Mouse (Mus musculus) CH12.LX (cell line): ENCODE results near the gene Tubgcp6.

Experiments
- POLR2A ChIP-seq: IDR thresholded peaks from 2 replicates; pipeline ENCODE4 v1.6.1; 2011; ENCODE audit warnings: low read depth, mild to moderate bottlenecking, improper control_type of control experiment, low read length
- TCF12 ChIP-seq: IDR thresholded peaks from 2 replicates; pipeline ENCODE4 v1.6.1; 2014; ENCODE audit warnings: low read depth, mild to moderate bottlenecking, inconsistent platforms, low read length, improper control_type of control experiment

DNA sequence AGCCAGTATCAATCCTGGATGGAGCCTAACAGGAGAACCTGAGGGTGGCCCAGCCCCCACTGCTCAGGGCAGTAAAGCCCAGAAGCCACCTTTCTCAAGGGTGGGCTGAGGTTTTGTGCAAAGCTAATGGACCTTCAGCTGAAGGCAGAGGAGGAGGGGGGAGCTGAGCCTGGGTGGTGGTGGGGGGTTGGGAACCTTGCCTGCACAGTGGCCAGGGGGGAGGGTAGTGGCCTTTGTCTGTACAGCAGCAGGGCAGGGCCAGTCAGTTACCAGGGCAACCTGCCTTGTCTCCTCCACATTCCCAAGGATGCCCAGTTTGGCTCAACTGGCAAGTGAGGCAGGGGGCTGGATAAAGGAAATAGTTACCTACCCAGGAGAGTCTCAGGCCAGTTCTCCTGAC, 29.4 kb upstream of the Tubgcp6 start:
- no peak for TF ChIP-seq TCF12
- no peak for TF ChIP-seq POLR2A
